Mouse (Mus musculus) kidney, adult 8-10 months (tissue): ENCODE results near the gene Fer.
A peak's percentile ranks its signal among the peaks of the same experiment; 100 is the strongest.

ENCODE experiments used
- DNase-seq, 2 experiments: peaks; one replicate each; pipeline ENCODE4 v3.0.0; 2022

The Fer gene

DNA sequence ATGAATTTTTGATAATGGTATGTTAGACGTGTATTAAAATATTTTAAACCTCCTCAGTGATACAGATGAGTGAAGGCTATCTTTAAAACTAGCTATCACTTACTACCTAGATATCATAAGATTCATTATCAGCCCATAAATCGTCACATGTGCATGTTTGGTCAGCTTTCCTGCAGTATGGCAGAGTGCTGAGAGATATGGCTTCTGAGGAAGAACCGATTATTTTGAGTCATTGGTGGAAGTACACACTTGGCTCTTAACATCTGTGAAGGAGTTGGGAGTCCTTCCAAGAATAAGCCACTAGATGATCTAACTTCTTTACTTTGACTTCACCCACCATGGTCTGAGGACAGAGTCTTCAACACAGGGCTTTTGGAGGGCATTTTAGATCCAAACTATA lies 117.3 kb downstream of the Fer start:
- no peak for DNase-seq

DNA sequence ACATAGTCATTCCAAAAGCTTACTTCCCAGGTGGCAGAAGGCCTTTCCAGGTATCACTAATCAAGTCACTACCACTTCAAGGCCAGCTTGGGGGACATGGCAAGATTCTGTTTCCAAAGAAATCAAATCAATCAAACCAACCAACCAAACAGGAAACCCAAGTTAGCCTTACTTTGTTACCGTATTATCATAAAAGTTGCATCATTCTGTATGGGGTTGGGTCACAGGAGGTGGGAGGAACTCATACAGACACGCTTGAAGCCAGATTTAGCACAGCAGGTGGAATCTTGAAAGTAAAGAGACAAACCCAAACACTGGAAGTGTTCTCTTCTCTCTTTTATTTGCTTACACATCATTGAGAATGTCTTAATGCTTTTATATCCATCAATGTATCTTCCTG lies 125.8 kb downstream of the Fer start:
- DNase-seq = no peak

DNA sequence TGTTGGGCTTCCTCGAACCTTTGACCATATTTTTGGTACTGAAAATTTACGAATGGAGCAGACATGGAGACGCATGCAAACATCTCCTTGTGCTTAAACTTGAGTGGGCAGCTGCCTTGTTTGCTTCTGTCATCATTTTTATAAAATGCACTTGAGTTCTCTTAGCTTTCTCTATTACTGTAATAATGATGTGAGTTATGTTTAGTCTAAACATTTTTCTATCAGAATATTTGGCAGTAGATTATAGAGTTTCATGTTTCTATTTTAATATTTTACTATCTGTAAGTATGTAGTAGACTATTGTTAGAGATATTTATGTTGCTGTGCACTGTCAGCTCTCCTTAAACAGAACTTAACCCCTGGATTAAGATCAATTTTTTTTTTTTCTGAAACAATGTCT lies 128.3 kb downstream of the Fer start:
- no peak for DNase-seq

DNA sequence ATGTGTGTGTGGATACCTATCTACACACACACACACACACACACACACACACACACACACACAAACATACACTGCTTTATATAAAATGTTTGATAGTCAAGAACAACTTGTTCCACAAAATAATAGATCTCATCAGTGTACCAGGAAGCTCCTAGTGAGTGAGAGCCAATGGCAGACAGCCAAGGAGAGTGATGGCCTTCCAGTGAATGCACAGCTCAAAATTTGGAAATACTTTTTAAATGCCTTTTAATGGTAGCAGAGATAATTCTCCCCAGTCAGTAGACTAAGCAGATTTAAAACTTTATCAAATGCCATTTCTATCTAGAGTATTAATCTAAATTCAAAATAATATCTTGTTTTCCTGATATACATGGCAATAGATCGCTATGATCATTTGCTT lies 133.1 kb downstream of the Fer start:
- DNase-seq = no peak

DNA sequence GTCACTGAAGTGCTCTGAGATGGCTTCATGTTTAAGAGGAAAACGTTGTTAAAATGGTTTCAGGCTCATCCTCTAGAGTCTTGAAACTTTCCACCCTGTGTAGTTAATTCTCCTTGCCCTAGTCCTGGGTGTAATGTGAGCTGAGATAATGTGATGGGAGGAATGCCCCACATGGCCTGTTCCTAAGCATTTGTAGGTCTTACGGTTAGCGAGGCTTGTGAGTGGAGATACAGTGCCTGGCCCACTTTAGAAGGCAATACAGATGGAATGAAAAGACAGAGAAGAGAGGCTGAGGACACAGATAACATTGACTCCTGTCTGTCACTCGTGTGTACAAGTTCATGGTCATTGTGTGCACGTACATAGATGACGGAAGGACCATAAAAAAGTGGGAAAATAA lies 134.8 kb downstream of the Fer start:
- DNase-seq = no peak

DNA sequence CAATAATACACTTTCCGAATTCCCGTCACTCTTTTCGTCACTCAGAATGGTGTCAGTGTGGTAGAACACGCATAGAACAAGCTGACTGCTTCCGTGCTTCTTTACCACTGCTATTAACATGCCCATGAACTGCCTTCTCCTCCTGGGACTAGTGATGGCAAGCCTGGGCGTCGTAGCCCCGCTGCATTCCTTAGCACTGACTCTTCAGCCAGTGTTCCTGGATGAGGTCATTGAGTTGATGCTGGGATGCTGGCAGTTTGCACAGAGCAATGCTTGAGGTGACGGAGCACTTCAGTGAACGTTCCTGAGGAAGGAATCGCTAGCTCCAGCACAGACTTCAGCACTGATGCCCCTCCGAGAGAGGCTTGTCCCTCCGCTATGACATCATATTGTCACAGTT lies 140.6 kb downstream of the Fer start:
- DNase-seq = no peak

DNA sequence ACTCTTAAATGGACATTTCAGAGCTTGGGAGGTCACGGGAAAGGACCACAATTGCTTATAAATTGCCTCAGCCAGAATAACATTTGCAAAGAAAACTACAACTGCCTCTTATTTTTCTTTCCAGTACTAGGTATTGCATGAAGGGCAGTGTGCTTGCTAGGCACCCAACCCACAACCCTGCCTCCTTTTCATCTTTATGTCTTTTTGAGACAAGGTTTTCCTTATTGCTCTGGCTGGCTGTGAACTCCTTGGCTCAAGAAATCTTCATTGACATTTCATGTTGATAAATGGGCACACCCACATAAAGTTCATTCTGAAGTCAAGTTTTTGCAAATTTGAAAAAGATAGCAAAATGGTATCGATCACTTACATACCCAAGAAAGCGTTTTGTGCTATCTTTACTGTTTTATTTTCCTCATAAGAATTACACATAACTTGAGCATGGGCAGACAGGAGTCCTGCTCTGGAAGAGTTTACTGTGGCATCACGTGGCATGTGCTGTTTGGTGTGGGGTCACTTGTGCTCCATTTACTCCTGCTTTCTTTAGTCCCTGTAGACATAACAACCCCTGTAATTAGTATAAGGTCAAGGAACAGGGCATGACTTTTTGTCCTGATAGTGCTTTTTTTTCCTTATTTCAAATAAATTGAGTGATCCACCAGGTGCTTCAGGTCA lies 142.8 kb downstream of the Fer start:
- DNase-seq = no peak

DNA sequence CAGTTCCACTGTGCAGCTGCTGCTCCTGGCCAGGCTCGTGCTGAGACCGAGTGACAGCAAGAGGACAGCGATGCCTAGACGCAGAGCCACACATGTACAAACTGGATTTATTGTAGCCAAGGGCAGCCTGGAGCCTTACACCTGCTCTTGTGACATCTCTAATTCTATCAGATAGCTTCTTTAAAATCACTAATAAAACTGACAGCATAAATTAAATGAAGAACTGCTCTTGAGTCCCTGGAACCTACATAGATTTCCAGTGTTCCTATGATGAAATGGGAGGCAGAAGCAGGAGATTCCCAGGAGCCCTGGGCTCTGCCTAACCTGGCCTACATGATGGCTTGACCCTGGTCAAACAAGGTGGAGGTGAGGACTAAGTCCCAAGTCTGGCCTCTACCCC lies 153.7 kb downstream of the Fer start:
- DNase-seq = no peak

DNA sequence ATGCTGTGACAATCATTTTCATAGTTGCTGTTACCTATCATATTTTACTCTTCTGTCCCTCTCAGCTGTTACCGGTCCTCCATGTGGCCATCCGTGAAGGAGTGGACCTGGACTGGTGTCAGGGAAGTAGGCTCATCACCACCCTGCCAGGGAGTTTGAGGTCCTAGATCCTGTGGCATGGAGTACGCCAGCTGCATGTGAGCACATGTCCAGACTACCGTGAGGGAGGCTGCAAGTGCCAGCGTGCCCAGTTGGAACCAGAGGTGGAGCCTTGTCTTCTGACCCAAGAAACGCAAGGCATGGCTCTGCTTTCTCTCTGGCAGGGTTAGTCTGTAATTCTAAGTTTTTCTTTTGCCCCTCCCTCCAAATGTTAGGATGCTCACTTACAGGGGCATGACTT lies 155.4 kb downstream of the Fer start:
- DNase-seq = no peak

DNA sequence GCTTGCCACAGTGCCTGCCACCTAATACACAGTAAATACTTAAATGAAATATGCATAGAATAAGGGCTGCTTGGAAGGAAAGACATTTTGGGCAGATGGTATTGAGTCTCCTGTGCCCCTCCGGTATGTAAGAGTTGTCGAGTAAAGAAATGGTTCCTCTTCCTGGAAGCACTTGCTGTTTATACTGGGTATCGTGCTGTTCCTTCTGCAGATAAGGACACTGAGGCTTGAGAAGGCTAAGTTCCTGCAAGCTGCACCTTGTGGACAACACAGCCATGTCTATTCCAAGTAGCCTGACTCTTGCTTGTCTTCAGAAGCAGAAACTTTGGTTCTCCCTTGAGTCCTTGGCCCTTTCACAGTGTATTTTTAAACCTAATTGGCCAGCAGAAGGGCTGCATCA lies 156.0 kb downstream of the Fer start:
- DNase-seq = no peak

DNA sequence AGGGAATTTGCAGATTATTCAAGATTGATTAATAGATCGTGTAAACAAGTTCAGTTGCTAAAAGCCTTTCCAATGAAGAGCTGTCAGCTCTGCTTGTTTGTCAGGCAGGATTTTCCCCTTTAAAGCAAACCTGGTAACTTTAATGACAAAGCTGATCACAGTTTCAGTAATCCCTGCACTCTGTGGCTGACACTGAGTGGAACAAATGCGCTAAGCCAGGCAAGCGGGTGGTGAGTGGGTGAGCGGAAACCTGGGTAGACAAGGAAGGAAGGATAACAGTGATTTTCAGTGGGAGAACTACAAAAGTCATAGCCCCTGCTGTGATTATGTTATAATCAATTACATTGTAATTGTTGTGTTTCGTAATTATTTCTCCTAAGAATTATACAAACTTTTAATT lies 156.8 kb downstream of the Fer start:
- no peak for DNase-seq

DNA sequence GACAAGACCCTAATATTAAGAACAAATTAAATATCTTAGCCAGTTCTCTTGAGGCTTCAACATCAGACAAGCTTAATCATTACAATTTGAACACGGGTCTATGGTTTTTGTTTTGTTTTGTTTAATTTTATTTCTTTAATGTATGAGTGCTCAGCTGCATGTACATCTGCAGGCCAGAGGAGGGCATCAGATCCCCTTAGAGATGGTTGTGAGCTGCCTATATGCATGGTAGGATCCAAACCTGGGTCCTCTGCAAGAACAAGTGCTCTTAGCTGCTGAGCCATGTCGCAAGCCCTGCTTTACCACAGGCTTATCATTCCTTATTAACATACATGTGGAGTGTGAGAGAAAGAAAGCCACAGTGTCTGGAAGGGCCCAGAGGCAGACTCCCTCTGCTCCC lies 163.6 kb downstream of the Fer start:
- DNase-seq = no peak

DNA sequence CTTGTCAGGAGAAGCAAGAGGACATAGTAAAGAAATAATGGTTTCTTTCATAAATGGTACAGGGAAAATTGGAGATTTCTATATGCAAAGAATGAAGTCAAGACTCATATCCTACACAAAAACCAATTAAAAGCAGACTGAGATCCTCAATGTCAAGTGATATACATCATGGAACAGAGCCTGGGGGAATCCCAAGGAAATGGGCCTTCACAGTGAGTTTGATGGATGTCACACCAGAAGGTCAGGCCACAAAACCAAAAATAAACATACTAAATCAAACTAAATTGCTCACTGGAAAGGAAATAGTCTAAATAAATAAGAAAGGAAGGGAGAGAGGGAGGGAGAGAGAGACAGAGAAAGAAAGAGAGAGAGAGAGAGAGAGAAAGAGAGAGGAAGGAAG lies 178.9 kb downstream of the Fer start:
- no peak for DNase-seq

DNA sequence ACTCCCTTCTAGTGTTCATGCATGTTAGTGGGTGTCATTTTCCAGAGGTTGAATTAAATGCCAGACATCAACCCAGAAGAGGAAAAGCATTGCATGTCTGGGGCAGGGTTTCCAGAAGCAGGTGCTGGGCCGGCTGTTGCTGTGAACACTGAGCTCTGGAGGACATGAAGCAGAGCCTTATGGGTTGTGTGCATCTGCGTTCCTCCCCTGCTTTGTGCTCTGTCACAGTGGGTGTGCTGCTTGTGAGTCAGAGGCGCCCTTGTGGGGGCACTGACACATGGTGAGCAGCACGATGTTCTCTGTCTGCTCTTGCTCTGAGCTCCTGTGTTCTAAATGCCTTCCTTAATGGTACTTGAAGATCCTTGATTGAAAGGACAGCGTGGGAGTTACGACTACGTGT lies 182.5 kb downstream of the Fer start:
- no peak for DNase-seq

DNA sequence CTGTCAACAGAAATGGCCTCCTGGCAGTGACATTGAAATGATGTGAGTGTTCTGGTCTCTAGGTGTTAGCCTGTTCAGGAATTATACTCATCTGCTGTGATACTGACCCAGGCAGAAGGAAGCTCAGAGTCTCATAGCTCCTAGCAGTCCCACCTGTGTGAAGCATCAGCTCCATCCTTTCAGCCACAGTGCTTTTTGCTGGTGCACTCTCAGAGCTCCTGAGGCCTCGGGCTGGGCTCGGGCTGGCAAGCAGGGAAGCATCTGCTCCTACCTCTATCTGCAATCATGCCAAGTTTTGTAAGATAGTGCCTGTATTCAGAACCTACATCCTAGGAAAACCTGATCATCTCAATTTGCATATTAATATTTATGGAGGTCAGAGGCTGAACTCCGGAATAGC lies 183.7 kb downstream of the Fer start:
- no peak for DNase-seq

DNA sequence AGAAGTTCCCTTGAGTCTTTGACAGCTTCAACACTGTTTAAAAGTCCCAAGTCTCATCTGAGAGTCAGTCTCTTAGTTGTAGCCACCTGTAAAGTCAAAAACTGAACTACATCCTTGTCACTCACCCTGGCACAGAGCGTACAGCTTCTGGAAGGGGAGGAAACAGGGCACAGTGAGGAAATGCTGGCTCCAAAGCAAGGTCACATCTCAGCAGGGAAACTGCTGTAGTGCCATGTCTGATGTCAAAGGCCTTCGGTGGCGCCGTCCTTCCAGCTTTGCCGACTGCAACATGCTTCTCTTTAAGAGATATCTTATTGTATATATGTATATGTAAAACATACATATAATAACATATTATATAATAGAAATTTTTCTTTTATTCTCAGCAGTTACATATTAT lies 188.0 kb downstream of the Fer start:
- no peak for DNase-seq

DNA sequence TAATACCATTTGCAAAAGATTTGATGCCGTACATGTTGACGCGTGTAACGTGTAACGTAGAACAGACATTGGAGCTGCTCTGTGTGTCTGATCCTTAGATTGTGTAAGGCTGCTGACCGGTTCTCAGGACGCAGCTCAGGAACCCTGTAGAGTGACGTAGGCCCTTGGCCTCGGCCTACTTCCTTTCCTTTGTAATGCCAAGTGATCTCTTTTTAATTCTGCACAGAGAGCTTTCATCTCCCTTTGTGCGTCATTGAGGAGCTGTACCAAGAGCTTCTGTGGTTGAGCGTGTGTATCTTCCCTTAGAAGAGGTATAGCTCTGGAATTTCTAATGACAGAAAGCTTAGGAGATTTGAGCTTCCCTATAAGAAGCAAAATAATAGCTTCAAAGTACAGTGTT lies 190.8 kb downstream of the Fer start:
- DNase-seq = no peak

DNA sequence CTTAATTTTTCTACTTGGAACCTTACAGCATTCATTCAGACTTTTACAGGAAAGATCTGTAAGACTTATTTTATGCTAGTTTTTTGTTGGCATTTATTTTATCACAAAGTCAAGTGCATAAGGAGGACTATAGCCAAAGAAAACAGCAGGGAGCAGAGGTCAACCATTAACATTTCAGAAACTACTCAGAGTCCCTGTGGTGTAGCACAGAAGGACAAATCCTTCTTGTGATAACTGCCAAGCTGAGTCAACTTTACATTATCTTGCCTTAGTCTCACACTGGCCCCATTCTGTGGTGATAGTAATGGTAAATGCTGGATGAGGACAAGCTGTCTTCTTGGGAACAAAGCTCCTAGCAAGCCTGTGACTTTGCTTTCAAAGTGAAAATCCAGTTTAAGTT lies 197.7 kb downstream of the Fer start:
- peak in 1 of 2 experiments; percentile 7 for DNase-seq

DNA sequence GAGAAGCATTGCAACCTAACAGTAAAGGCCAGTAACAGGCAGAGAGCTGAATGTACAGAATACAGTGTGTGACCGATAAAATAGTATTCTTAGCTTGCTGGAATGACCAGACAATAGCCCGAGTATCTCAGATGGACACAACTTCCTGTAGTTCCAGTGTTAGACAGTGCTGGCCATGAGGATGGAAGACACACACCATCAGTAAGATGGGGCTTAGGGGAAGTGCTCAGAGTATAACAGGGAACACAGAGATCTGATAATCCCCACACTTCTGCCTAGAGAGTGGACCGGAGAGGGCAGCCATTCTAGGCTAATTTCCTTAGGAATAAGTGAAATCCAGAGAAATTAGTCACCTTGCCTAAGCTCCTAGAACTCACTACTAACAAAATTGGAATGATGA lies 202.4 kb downstream of the Fer start:
- no peak for DNase-seq

DNA sequence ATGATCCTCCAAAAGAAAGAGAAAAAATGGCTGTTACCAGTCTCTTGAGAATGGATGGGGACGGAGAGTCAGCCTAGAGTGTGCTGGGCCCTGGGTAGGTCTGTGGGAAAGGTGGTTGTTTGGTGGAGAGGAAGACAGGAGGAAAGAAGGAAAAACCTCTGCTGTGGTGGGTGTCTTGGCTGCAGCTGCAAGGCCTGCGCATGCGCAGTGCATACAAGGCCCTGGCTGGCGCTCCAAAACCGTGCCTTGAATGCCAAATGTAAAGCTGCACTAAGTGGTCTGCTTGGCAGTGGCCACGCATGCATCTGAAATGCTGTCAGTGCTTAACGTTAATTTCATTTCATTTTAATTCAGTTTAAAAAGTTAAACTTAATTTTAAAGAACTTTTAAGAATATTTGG lies 214.5 kb downstream of the Fer start:
- DNase-seq = no peak

DNA sequence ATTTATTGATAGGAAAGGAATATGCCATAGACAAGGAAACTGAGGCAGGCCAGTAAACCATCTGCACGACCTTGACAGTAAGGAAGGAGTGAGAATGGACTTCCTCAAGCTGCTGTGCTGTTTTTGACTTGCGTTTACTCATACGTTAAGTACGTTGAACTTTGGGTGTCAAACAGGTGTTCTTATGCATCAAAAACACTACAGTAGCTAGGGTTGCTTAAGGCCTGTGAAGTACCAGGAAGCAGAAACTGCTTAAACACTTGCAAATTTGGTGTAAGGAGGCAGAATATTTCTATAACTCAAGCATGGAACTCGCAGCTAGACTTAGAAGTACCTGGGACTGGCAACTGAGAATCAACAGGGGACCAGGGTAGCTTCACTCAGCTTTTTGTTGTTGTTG lies 221.9 kb downstream of the Fer start:
- DNase-seq = no peak

DNA sequence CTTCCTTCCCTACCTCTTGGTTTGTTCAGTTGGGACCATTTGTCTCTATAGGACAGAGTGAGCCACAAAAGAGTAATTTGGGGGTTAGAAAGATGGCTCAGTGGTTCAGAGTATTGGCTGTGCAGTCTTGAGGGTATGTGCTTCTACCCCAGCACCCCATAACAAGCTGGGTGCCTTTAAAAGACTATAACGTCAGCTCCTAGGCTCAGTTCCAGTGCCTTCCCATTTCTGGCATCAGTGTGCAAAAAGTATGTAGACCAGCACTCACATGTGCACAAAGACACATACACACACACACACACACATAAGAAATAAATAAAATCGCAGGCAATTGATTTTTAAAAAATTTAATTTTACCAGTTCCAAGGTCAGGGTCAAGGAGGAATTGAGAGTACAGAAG lies 222.6 kb downstream of the Fer start:
- no peak for DNase-seq

DNA sequence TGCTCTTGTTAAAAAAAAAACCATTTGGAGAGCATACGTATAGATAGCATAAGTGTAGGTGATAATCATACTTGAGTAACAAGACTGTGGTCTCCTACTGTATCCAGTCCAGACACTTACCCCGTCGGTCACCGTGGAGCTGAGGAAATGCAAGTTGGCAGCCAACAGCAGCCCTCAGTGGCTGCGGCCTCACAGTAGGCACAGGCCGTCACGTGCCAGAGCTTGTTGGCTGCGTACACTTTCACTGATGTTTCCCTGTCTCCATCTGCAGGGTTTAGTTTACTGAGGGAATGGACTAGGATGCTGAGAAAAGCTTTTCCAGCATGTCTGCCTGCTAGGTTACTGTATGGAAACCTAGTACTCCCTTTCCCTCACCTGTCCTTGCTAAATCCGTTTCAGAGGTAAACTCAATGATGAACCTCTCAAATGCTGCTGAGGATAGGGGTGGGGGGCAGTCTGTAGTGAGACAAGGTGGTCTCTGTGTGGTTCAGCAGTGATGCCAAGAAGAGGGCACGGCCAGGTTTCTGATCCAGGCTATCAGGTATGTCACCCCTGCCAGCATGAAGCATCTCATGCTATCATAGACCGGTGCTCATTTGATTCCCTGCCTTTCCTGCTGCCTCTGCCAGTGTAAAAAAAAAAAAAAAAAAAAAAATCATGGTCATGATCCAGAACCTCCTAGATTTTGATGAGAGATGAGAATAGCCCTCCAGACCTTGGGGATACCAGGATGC lies 224.2 kb downstream of the Fer start:
- no peak for DNase-seq

DNA sequence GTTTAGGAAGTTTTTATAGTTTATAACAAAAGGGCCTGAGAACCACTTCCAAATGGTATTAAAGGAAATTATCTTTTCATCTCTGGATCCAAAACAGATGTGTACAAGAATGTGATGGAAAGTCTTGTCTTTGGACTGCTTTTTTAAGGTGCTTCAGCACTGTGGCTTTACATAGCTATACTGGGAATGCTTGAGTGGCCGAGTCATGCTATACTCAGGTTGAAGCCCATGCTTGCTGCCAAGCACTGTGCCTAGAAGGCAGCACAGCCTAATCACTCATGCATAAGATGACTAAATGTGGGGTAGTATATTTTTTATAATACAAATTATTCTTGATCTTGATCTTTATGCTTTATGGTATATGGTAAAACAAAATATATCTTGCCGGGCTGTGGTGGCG lies 225.0 kb downstream of the Fer start:
- DNase-seq = no peak

DNA sequence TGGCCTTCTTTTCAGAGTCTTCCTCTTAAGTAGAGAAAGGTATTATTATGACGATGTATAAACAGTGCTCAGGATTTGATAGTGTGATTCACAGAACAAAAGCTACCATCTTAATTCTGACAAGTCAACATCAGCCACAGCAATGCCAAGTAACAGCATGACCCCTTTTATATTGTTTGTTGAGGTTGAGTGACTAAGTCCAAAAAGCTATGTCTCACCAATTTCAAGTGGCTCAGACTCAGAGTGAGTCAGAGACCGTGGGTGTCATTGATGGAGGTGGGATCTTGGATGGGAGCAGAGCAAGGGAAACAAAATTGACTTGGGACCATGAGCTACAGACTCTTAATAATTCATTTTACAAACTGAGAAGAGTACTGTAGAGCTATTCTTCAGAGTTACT lies 230.9 kb downstream of the Fer start:
- no peak for DNase-seq
